Mouse (Mus musculus) testis, adult 2 months (tissue): ENCODE data around the gene Itprid2.

Experiments
- CTCF ChIP-seq: fragments of 200-500 bp; IDR thresholded peaks from 2 replicates; pipeline ENCODE4 v1.5.1; 2012; ENCODE audit warnings: low read depth, mild to moderate bottlenecking, inconsistent platforms, low read length, moderate library complexity; ENCODE audit not compliant: control insufficient read depth, insufficient read depth, insufficient replicate concordance
- POLR2A ChIP-seq: fragments of 200-500 bp; IDR thresholded peaks from 2 replicates; pipeline ENCODE4 v1.6.1; 2012; ENCODE audit warnings: low read depth, mild to moderate bottlenecking, inconsistent platforms, low read length, moderate library complexity; ENCODE audit not compliant: control insufficient read depth

GRCm38 (mm10) chr2:79652502-79652901 lies 17.4 kb downstream of the Itprid2 start:
- no peak for TF ChIP-seq CTCF
- TF ChIP-seq POLR2A: no peak
